Comparison of ENCODE assay signal across 8 mouse cellular contexts in genomic region chr17:35254241-35255098, GRCm38 (mm10). TPM values are rescaled to one million over a fixed set of nuclear protein-coding genes. Genes with fewer than 3 reads are reported as not detected.
DNase-seq lines count a peak whose midpoint lies in the region; ATAC-seq and TF ChIP-seq lines count a peak whose summit lies in the region.
"Had no signal": no experiment of that assay in that cellular context is flagged by ENCODE, and none has a peak within 500 bp of the region (broad histone marks: within the 10 kb centered on the region; RNA-seq: fewer than 3 reads in every experiment).

No protein-coding gene starts in this region.

- DNase-seq in urinary bladder, postnatal 14 days (ENCODE audit: low spot score): peak; percentile 70
- DNase-seq in urinary bladder, postnatal 10 days (ENCODE audit: low spot score): no peak
- peak; percentile 54 for DNase-seq in brain, embryonic 14.5 days (ENCODE audit: low read depth)
- DNase-seq in forebrain, embryonic 14.5 days (ENCODE audit: low spot score): peak; percentile 56
- peak; percentile 66 for DNase-seq in mesoderm, embryonic 11.5 days (ENCODE audit: low read depth, low spot score)
- peak; percentile 63 to 76 for DNase-seq in spleen, postnatal 36 days (ENCODE audit: low spot score in 2 of 2)

- no peaks in the 10 kb centered on the region for H3K27me3 ChIP-seq in forebrain, embryonic 14.5 days (replicated peaks; ENCODE audit: control insufficient read depth, insufficient read depth, low read length)
- no peaks in the 10 kb centered on the region for H3K27me3 ChIP-seq in kidney, embryonic 16.5 days (ENCODE audit: insufficient read depth, low read length)

- H3K9ac ChIP-seq in forebrain, embryonic 14.5 days (ENCODE audit: low read length): no peak overlapping the region
- no peak overlapping the region for H3K9ac ChIP-seq in kidney, embryonic 16.5 days (replicated peaks; ENCODE audit: low read length)
- H3K9ac ChIP-seq: heart, embryonic 13.5 days had no signal

- peak; percentile 86 for TF ChIP-seq CTCF in brain, embryonic 14.5 days (IDR thresholded peaks at IDR 0.05; ENCODE audit: borderline replicate concordance, extremely low read depth, insufficient read depth, insufficient read length)

- H3K4me2 ChIP-seq in forebrain, embryonic 14.5 days (ENCODE audit: low read length): no peak overlapping the region
- no peak overlapping the region for H3K4me2 ChIP-seq in kidney, embryonic 16.5 days (replicated peaks; ENCODE audit: low read depth, low read length)
- H3K4me2 ChIP-seq: heart, embryonic 13.5 days had no signal

- no peak for TF ChIP-seq POLR2A in brain, embryonic 14.5 days (IDR thresholded peaks at IDR 0.05; ENCODE audit: borderline replicate concordance, extremely low read depth, insufficient read depth, insufficient read length, poor library complexity, severe bottlenecking)

- peaks cover 53% of the 10 kb centered on the region for H3K36me3 ChIP-seq in forebrain, embryonic 14.5 days (ENCODE audit: control insufficient read depth, insufficient read depth, low read length)
- peaks cover 43% of the 10 kb centered on the region for H3K36me3 ChIP-seq in kidney, embryonic 16.5 days (ENCODE audit: insufficient read depth, low read length)

- H3K9me3 ChIP-seq in forebrain, embryonic 14.5 days (replicated peaks; ENCODE audit: control insufficient read depth, low read length): no peaks in the 10 kb centered on the region
- H3K9me3 ChIP-seq in kidney, embryonic 16.5 days (ENCODE audit: low read length): no peaks in the 10 kb centered on the region
- H3K9me3 ChIP-seq: heart, embryonic 13.5 days had no signal

- 53% methylated on average over 11 of the region's 11 CpGs for WGBS in forebrain, embryonic 14.5 days
- 53% methylated on average over 11 of the region's 11 CpGs for WGBS in kidney, embryonic 16.5 days

- no peak overlapping the region for H3K27ac ChIP-seq in forebrain, embryonic 14.5 days (ENCODE audit: low read depth, low read length)
- no peak overlapping the region for H3K27ac ChIP-seq in kidney, embryonic 16.5 days (ENCODE audit: low read length)
- H3K27ac ChIP-seq: heart, embryonic 13.5 days had no signal

- no peak overlapping the region for H3K4me3 ChIP-seq in forebrain, embryonic 14.5 days (ENCODE audit: low read depth, low read length)
- no peak overlapping the region for H3K4me3 ChIP-seq in kidney, embryonic 16.5 days (ENCODE audit: low read length)
- H3K4me3 ChIP-seq: heart, embryonic 13.5 days had no signal

- no peaks in the 10 kb centered on the region for H3K4me1 ChIP-seq in forebrain, embryonic 14.5 days (ENCODE audit: control insufficient read depth, insufficient read depth, low read length)
- H3K4me1 ChIP-seq in kidney, embryonic 16.5 days (ENCODE audit: insufficient read depth, low read length): no peaks in the 10 kb centered on the region

- ATAC-seq in forebrain, embryonic 14.5 days: peak; percentile 29; the same call in 1 of the 2 replicates
- ATAC-seq in kidney, embryonic 16.5 days (ENCODE audit: low FRiP score, low TSS enrichment): 0 out of 2 replicates have a peak, but pooled peaks have one; percentile 33

RNA-seq across cellular contexts. Expression of gene H2-D1, which starts 8.1 kb away (rescaled TPM):
- 37.1 and 39.5 TPM in 2 replicates for polyA plus RNA-seq in brain, embryonic 14.5 days (2012; rRNA removed)
- polyA plus RNA-seq in forebrain, embryonic 14.5 days (2014; fragmentation: Nextera tagmentation; extraction: Ambion mirVana): 37.5 and 44.2 TPM in 2 replicates
- 73.6 and 87.2 TPM in 2 replicates for polyA plus RNA-seq in kidney, embryonic 16.5 days (2015; fragmentation: Nextera tagmentation; extraction: Ambion mirVana)

RNA-seq across cellular contexts. Expression of gene Ddx39b, which starts 12.9 kb away (rescaled TPM):
- polyA plus RNA-seq in brain, embryonic 14.5 days (2012; rRNA removed): 887 and 1,110 TPM in 2 replicates
- 478 and 489 TPM in 2 replicates for polyA plus RNA-seq in forebrain, embryonic 14.5 days (2014; fragmentation: Nextera tagmentation; extraction: Ambion mirVana)
- polyA plus RNA-seq in kidney, embryonic 16.5 days (2015; fragmentation: Nextera tagmentation; extraction: Ambion mirVana): 553 and 556 TPM in 2 replicates

RNA-seq across cellular contexts. Expression of gene Nfkbil1, which starts 18.9 kb away (rescaled TPM):
- 13.4 and 17.3 TPM in 2 replicates for polyA plus RNA-seq in brain, embryonic 14.5 days (2012; rRNA removed)
- 5.1 and 5.2 TPM in 2 replicates for polyA plus RNA-seq in forebrain, embryonic 14.5 days (2014; fragmentation: Nextera tagmentation; extraction: Ambion mirVana)
- 11.6 TPM in 2 replicates for polyA plus RNA-seq in kidney, embryonic 16.5 days (2015; fragmentation: Nextera tagmentation; extraction: Ambion mirVana)

RNA-seq across cellular contexts. Expression of gene Atp6v1g2, which starts 21.0 kb away (rescaled TPM):
- polyA plus RNA-seq in brain, embryonic 14.5 days (2012; rRNA removed): 72.5 and 74.9 TPM in 2 replicates
- 44.0 and 61.1 TPM in 2 replicates for polyA plus RNA-seq in forebrain, embryonic 14.5 days (2014; fragmentation: Nextera tagmentation; extraction: Ambion mirVana)
- 5.8 and 8.5 TPM in 2 replicates for polyA plus RNA-seq in kidney, embryonic 16.5 days (2015; fragmentation: Nextera tagmentation; extraction: Ambion mirVana)

RNA-seq across cellular contexts. Expression of gene Gm16181, which starts 33.8 kb away (rescaled TPM):
- polyA plus RNA-seq in brain, embryonic 14.5 days (2012; rRNA removed): not detected in 2 replicates
- polyA plus RNA-seq in forebrain, embryonic 14.5 days (2014; fragmentation: Nextera tagmentation; extraction: Ambion mirVana): not detected in 2 replicates
- polyA plus RNA-seq in kidney, embryonic 16.5 days (2015; fragmentation: Nextera tagmentation; extraction: Ambion mirVana): 0.56 and 0.62 TPM in 2 replicates
- polyA plus RNA-seq: heart, embryonic 13.5 days had no signal
